Mouse (Mus musculus): Measurements from ENCODE around the gene Slc38a6.

The Slc38a6 gene

DNA sequence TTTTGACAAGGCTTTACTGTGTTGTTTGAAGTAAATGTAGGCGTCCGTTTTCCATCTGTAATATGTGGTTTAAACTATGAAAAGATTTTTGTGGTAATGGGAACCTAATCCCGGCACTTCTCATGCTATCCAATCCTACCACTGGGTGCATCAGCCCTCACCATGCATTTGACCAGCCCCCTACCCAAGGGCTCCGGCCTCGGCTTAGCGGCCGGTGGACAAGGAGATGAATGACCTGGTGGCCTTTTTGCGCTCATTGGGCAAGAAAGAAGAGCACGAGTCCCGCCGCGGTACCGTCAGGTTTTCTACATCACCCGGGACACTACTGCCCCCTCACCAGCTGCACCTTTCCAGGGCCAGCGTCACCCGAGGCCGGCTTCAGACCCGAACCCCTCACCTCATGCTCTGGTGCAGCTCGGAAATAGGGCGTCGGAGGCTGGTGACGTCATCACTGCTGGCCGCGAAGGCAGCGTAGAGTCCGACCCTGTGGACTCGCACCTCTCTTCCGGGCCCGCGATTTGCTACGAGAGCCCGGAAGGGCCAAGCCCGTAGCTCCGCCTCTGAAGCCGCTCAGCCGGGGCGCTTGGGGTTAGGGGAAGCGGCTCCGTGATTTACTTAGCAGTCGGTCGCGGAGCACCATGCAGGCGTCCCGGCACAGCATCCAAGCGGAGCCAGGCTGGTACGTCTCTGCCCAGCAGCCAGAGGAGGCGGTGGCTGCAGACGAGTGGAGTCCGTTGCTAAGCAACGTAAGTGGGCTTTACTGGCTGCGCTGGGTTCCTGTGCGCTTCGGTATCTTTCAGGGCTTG is at the start of gene Slc38a6, which contains the start of gene Trmt5:
Slc38a6 (plus strand) TSS at position 493 of the 806 bp plus-strand sequence.
Trmt5 (minus strand) TSS at position 424 of the 806 bp plus-strand sequence.
- peak; percentile 93 for DNase-seq (ENCODE audit: low spot score)

DNA sequence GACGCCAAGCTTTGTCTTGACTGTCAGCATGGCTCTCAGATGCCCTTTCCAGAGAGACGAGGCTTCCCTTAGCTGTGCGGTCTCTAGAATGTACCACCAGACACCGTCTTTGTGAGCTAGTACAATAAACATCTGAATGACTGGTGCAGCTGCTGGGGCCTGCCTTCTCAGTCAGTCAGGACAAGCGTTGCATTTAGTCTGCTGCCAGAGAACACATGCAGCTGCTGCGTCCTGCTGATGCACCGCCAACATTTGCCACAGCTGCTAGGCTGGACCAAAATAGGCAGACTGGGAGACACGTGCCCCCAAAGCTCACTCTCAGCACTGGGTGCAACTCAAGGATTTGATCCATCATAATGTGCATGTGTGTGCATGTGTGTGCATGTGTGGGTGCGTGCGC is 44.6 kb upstream of the Slc38a6 start:
- peak; percentile 7 for DNase-seq (ENCODE audit: low spot score)

DNA sequence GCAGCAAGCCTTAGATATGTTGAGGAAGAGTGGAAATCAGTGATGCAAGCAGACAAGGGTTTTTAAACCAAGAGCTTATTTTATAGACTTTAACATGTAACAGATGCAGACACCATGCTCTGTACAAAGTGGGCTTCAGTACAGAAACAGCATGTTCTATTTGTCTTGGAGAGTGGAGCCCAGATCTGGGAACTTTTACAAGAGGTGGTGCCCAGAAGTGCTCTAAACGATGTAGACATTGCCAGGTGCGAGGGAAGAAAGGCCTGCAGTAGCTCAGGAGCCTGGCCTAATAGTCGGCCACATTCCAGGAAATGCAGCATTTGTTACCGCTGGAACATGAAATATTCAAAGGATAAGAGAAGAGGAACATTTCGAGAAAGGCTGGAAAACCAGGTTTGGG is 40.9 kb upstream of the Slc38a6 start:
- DNase-seq (ENCODE audit: low spot score) = no peak

DNA sequence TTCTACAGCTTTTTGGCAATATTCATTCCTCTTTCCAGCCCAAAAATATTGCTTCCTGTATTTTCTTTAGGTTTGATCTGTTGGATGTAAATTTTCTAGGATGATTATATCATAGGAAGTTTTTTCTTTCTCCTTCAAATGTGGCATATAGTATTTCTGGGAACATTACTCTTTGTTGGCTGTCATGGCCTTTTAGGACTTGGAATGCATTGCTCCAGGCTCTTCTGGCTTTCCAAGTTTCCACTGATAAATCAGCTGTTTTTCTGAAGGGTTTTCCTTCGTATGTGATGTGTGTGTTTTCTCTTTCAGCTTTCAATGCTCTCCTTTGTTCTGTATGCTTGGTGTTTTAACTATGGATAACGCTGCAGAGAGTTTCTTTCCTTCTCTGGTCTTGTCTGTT is 31.6 kb upstream of the Slc38a6 start:
- DNase-seq (ENCODE audit: low spot score) = no peak

DNA sequence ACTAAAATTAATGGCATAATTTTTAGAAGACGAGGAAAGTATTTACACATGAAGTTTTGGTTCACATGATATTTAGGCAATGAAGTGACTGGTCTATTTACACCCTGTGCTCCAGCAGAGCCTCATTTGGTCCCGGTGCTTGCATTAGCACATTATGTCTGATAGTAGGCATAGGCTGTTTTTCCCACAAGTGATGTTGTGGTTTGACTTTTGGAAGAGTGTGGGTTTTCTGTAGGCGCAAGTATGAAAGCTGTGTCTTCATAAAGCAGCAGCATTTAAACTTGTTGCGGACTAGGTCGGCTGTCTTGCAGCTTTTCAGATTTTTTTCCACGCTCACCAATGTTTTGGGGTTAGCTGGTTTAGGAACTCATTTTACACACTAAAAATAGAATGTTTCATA is 27.3 kb upstream of the Slc38a6 start:
- DNase-seq (ENCODE audit: low spot score) = no peak

DNA sequence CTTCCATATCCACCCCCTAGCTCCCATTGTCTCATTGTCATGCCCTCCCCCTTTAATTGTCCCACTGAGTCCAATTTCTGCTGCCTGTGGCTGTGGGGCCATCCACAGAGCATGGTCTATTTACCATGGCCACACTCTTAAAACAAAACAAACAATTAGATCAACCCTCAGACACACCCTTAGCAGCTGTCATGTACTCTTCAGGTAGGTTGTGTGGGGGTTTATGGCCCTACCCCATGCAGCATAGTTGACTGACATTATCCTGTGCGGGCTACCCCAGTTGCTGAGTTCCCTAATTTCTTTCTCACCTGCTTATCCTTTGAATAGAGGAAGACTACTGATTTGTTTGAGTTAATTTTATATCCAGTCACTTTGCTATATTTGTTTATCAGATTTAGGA is 26.2 kb upstream of the Slc38a6 start:
- DNase-seq (ENCODE audit: low spot score) = no peak

DNA sequence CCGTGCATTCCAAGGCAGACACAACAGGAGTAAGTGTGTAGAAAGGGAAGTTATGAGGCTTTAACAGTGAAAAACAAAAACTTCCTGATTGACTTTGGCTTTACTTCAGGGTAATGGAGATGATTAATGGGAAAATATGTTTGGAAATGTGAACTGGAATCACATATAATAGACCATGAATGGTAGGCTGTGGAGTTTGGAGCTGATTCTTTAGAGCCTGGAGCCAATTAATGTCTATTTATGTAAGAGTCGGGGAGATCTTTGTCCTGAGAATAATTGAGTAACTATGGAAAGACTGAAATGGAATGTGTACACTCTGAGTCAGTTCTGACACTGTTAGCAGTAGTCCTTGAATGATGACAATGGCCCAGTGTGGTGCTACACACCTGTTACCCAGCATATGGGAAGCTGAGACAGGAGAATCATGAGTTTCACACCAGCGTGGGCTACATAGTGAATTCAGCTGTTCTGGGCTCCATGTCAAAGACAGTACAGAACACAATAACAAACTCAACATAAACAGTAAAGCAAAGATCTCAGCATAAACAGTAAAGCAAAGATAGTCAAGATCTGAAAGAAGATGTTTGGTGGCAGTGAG is 21.1 kb upstream of the Slc38a6 start:
- no peak for DNase-seq (ENCODE audit: low spot score)

DNA sequence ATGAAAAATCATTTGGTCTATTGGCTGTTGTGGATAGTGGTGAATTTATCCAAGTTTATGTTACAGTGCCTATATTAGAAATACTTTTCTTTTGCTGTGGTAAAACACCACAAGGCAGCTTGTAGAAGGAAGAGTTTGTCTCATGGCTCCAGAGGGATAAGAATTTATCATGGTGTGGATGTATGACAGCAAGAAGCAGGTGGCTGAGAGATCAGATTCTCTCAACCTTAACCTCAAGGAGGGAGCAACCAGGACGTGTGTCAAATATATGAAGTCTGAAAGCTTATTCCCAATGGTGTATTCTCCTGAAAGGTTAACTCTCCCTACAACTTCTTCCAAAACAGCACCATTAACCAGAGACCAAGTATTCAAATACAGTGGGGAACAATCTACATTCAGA is 20.0 kb upstream of the Slc38a6 start:
- no peak for DNase-seq (ENCODE audit: low spot score)

DNA sequence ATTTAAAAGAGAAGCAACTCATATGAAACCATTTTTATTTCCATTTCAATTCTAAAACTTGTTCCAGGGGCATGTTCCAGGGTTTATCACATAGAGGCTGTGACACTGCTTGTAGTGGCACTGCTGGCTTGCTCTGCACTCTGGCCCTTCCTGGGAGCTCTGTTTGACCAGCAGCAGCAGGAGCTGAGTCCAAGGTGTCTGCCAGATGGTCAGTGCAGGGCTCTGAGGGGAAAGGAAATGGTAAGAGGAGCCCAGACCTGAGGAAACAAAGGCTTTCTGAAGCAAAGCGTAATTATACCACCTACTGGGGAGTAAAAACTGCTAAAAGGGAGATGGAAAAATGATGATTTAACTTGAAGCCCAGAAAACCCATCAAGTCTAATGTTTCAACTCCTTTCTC is 18.1 kb upstream of the Slc38a6 start:
- DNase-seq (ENCODE audit: low spot score) = no peak

DNA sequence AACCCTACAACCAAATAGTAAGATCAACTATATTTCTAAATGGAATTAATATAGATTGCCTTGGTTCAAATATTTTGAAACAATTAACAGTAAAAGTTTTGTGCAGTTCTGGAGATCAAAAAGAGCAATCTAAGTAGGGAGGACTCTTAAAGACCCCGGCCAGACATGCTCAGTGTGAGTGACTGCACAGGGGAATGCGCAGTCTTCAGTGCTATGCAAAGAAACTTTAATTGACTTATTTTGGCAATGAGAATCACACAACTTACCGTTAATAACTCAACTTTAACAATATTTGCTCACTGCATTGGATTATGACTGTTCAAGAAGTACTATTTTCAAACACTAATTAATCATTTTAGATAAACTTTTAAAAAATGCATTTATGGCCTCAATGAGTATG is 17.0 kb upstream of the Slc38a6 start:
- no peak for DNase-seq (ENCODE audit: low spot score)

DNA sequence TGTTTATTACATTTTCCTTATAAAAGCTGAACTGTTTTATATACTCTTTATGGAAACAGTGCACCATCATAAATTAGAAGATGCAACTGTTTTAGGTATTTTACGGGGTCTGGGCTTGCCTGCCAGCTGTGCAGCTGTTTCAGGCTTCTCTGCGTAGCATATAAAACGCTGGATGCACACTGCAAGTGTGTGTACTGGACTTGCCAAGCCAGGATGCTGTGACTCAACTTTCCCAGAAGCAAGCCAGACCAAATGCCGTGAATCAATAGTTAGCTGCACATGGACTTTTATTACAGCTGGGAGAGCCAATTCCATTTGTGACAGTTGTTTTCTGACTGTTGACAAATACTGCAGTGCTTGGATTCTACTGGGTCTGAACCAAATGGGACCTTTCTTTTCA is 16.6 kb upstream of the Slc38a6 start:
- DNase-seq (ENCODE audit: low spot score) = no peak

DNA sequence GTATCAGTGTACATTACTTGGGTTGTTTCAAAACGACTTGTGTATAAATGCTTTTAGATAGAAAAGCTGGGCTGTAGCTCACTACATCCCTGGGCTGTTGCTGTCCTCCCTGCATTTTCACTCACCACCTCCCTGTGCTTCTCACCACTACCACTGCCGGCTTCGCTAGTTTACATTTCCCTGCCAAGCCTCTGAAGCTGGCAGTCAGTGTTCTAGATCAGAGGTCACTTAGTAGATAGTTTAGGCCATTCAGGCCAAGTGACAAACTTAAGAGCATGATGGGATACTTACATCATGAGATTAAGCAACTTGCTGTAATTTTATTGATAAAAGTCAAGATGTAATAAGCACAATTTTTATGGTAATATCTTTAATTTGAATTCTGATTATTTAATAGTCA is 11.7 kb upstream of the Slc38a6 start:
- no peak for DNase-seq (ENCODE audit: low spot score)

DNA sequence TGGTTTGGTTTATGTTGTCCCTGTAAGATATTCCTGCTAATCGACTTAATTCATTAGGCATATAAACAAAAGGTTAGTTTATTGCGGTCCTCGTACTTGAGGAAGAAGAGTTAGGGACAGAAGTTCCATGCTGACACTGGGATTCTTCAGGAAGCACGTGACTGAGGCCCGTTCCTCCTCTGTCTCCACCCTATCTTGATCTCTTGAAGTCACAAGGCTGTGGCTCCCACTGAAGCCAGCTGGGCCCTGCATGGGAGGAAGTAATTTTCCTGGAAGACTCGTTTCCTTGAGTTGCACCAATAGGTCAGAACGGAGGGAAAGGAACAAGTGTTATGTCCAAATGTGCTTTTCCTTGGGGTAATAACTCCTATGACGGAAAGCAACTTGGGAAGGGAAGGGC is 1.0 kb downstream of the Slc38a6 start:
- DNase-seq (ENCODE audit: low spot score) = peak; percentile 53

DNA sequence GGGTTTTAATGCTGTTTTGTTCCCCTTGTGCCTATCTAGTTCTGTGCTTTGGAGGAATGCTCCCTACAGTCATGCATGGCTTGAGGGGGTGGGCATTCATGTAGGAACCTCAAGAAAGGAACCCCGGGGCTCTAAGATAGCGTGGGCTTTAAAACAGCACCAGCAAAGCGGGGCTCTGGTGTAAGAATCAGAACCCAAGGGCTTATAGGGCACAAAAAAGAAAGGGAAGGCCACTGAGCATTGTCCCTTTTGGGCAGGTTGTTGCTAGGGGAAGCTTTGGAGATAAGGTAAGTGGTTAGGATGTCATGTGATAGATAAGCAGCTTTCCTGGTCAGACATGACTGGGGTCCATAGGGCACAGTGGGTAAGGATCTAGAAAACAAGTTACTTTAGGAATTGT is 2.0 kb downstream of the Slc38a6 start:
- DNase-seq (ENCODE audit: low spot score) = no peak

DNA sequence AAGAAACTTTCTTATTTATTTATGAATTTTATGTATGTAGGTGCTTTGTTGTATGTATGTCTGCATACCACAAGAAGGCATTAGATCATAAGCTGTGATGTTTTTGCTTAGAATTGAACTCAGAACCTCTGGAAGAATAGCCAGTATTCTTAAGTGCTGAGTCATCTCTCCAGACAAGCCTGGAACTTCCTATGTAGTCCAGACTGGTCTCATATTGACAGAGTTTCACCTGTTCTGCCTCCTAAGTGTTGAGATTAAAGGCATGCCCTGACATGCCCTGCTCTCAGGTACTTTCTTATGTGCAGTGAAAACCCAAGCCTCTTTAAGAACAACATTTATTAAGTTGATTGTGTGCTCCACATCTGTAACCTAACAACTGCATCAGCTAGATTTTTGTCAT is 8.3 kb downstream of the Slc38a6 start:
- no peak for DNase-seq (ENCODE audit: low spot score)

DNA sequence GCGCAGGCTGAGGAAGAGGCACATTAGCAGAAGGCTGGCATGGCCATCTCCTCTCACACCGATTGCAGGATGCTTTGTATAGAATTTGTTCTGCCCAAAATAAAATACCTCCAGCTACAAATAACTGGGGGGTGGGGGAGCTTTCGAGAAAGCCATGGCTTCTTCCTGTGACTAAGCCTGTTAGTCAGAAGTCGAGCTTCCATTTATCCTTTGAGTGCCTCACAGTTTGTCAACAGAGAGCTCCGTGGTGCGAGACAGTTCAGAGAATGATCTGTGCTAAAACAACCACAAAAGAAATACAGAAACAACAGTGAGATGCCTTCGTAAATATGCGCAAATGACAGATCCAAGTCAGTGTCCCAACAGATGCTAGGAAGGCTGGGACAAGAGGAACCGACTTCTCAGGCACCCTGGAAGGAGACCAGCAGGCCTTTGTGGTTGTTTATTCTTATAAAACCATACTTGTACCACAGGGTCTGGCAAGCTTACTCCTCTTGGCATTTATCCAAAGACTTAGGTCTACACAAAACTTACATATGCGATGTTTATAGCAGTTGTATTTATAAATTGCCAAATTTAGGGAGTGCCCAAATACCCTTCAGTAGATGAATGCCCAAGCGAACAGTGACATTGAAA is 9.0 kb downstream of the Slc38a6 start:
- DNase-seq (ENCODE audit: low spot score) = no peak

DNA sequence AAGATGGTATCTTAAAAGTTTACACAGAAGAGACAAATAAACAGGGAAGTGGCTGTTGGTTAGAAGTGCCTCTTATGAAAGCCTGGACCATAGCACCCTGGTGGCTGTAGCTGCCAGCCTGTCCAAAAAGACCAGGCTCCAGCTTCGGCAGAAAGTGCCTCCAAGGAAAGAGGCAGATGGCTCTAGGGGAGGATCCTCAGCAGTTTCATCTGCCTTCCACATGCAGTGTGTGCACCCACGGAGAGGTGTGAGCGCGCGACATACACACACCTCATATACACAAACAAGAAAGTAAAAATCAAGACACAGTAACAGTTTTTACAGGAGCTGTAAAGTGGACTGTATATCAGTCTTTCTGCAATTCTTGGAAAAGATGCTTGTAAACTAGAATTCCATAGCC is 12.0 kb downstream of the Slc38a6 start:
- no peak for DNase-seq (ENCODE audit: low spot score)

DNA sequence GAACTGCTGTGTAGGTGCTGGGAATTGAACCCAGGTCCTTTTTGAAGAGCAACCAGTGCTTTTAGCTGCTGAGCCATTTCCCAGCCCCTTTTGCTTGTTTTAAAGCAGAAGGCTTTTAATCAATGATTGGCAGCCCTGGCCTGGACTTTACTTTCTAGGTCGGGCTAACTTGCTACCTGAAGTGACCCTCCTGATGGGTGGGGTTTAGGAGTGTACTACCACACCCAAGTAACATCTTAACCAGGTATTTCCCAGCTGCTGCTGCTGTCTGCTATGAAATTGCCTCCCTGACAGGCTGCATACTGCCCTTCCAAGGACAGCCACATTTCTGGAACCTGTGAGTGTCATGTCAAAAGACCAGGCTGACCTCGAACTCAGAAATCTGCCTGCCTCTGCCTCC is 14.0 kb downstream of the Slc38a6 start:
- DNase-seq (ENCODE audit: low spot score) = no peak

DNA sequence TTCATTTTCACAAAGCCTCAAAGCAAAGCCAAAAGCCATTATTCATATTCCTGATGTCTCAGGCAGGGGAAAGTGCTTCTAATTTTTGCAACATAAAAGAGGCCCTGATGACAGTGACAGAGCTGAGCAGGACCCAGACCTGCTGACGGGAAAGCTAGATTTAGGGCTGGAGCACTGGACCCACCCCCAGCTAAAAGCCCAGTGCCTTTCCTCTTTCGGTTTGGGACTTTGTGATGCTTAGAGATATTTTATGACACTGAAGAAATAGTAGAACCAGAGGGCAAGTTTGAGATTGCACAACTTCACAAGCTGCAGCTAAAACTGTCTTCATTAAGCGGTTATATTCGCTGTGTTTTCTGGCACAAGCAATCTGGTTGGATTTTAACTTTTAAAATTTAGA is 18.1 kb downstream of the Slc38a6 start:
- DNase-seq (ENCODE audit: low spot score) = no peak

DNA sequence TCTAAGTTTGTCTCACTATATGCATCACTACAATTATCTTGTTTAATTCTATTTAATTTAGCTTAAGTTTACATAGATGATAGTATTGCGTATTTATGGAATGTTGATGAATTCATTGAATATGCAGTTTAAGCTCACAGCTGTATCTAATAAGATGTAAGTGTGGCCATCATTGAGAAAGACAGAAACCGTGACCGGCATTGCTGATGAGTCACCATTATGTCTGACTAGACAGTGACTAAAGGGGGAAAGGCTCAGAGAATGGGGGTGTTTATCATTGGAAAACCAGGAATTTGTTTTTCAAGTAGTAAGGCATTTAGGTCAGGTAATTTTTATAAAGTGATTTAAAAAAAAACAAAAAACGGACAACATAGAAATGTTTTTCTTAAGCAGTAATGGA is 21.2 kb downstream of the Slc38a6 start:
- no peak for DNase-seq (ENCODE audit: low spot score)

DNA sequence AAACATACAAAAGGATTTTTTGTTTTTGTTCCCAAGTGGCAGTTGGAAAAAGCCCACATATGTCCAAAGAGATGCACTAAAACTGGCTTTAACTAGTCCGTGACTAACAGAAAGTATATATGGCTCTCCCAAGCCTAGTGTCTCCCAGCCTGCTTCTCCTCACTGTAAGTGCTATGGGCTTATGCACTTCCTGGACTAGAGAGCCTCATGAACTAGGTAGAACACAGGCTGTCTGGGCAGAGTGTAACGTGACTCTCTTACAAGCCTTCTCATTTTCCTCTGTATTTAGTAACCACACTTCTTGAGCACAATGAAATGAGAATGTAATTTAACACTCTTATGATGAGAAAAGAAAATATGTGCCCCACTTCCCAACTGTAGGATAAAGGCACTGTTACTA is 22.1 kb downstream of the Slc38a6 start:
- no peak for DNase-seq (ENCODE audit: low spot score)

DNA sequence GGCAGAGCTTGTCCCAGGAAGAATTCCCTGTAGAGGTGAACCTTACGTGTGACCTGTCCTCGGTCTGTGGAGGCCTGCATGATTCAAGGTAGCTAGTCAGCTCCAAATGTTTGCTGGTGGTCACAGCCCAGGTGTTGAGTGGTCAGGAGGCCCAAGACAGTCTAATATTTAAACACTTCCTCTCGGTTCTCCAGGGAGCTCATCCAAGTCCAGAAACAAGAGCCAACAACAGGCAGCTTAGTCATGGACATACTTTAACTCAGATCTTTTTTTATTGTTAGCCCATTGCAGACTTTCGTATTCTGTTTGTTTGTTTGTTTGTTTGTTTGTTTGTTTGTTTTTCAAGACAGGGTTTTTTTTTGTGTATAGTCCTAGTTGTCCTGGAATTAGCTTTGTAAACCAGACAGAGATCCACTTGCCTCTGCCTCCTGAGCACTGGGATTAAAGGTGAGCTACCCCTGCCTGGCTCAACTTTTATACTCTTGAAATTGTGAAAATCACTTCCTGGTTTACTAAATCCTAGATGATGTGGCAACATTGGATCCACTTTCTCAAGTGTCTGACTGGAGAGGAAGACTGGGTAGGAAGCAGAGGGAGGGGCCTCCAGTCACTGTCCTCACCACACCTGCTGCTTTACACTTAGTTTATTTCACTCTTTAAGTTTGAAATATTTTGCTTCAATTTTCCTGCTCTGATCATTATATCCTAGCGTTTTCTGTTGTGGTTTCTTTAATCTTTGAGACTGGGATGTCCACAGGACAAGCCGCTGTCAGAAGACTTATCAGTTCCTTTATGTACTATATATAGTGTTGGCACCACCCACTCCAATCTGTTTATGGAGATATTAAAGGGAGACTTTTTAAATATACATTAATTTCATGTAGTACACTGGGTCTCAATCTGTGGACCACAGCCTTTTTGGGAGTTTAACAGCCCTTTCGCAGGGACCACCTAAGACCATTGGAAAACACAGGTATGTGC is 31.4 kb downstream of the Slc38a6 start:
- DNase-seq (ENCODE audit: low spot score) = no peak

Measured in lung, postnatal 25 days (tissue).